Mouse (Mus musculus): ENCODE data around the gene Tubd1.

DNA sequence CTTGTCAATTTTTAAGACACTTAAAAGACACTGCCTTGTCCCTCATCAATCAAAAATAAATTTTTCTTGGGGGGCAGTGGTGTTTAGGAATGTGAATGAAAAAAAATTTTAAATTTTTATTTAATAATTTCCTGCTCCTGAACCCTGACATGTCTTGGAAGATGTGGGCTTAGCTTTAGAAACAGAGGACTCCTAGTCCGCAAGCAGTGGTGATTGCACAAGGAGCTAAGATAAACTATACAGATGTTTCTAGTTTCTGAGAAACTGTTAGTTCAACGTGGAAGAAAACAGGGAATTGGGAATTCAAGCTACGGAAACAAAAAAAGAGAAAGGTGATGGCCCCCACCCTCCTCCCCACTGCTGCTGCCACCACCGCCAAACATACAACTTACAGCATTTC lies 27.1 kb downstream of the Tubd1 start:
- no peak for TF ChIP-seq CTCF (conservative IDR thresholded peaks at IDR 0.05; ENCODE audit: low read length)
- no peak for TF ChIP-seq POU5F1 (IDR thresholded peaks at IDR 0.05; ENCODE audit: borderline replicate concordance, low read length)
- no peak for TF ChIP-seq NANOG (IDR thresholded peaks at IDR 0.05; ENCODE audit: borderline replicate concordance, low read length)

Measured in E14TG2a.4 (cell line).